Mouse (Mus musculus): ENCODE data around the gene Rplp2. TPM values are rescaled to one million over a fixed set of nuclear protein-coding genes. Genes with fewer than 3 reads are reported as not detected.

Gene Rplp2
- polyA plus RNA-seq, 1 experiment from 2014 or later: 809 TPM

GRCm38 (mm10) chr7:141482531-141483024 lies 35.4 kb downstream of the Rplp2 start:
- Histone ChIP-seq H3K27me3 (peaks cover 24% of the 10 kb centered on the region), H3K9ac (peak overlapping the region; percentile 79), H3K4me2 (peak overlapping the region; percentile 85), H3K9me3 (no peaks in the 10 kb centered on the region), H3K27ac (peak overlapping the region; percentile 77), H3K36me3 (no peaks in the 10 kb centered on the region), H3K4me1 (replicated peaks) (peaks cover 57% of the 10 kb centered on the region), H3K4me3 (peak overlapping the region; percentile 61)
- ATAC-seq (ENCODE audit: low FRiP score): no peak; the same call in 1 of the 2 replicates
- WGBS: 5% methylated on average over 11 of the region's 11 CpGs

GRCm38 (mm10) chr7:141483114-141483653 lies 36.0 kb downstream of the Rplp2 start:
- no peaks in the 10 kb centered on the region for H3K9me3 ChIP-seq
- peaks cover 18% of the 10 kb centered on the region for H3K27me3 ChIP-seq
- ATAC-seq (ENCODE audit: low FRiP score): no peak
- WGBS: 84% methylated on average over 6 of the region's 6 CpGs
- no peaks in the 10 kb centered on the region for H3K36me3 ChIP-seq
- peak overlapping the region; percentile 79; the same call in 1 of the 2 replicates for H3K9ac ChIP-seq
- peak overlapping the region; percentile 61; the same call in 1 of the 2 replicates for H3K4me3 ChIP-seq
- H3K27ac ChIP-seq: no peak overlapping the region
- peaks cover 57% of the 10 kb centered on the region for H3K4me1 ChIP-seq (replicated peaks)
- H3K4me2 ChIP-seq: peak overlapping the region; percentile 85

GRCm38 (mm10) chr7:141484186-141485120 lies 37.3 kb downstream of the Rplp2 start:
- no peak for ATAC-seq (ENCODE audit: low FRiP score)
- Histone ChIP-seq H3K9me3 (no peaks in the 10 kb centered on the region), H3K4me3 (no peak overlapping the region), H3K4me1 (replicated peaks) (peaks cover 57% of the 10 kb centered on the region), H3K36me3 (no peaks in the 10 kb centered on the region), H3K27me3 (peaks cover 18% of the 10 kb centered on the region), H3K27ac (no peak overlapping the region), H3K9ac (no peak overlapping the region), H3K4me2 (peak overlapping the region; percentile 2; the same call in 1 of the 2 replicates)
- WGBS: 72% methylated on average over 5 of the region's 5 CpGs

GRCm38 (mm10) chr7:141485186-141485585 lies 38.0 kb downstream of the Rplp2 start:
- Histone ChIP-seq H3K27ac (no peak overlapping the region), H3K4me3 (no peak overlapping the region), H3K4me1 (replicated peaks) (peaks cover 57% of the 10 kb centered on the region), H3K9ac (no peak overlapping the region; the same call in 1 of the 2 replicates), H3K36me3 (no peaks in the 10 kb centered on the region), H3K9me3 (no peaks in the 10 kb centered on the region), H3K4me2 (no peak overlapping the region), H3K27me3 (peaks cover 16% of the 10 kb centered on the region)
- 74% methylated on average over 2 of the region's 2 CpGs for WGBS
- ATAC-seq (ENCODE audit: low FRiP score): no peak

GRCm38 (mm10) chr7:141485606-141486005 lies 38.4 kb downstream of the Rplp2 start:
- 87% methylated on average over 2 of the region's 2 CpGs for WGBS

GRCm38 (mm10) chr7:141486239-141486638 lies 39.1 kb downstream of the Rplp2 start:
- Histone ChIP-seq H3K27me3 (peaks cover 15% of the 10 kb centered on the region), H3K27ac (no peak overlapping the region), H3K4me3 (no peak overlapping the region), H3K4me2 (no peak overlapping the region), H3K9me3 (no peaks in the 10 kb centered on the region), H3K36me3 (no peaks in the 10 kb centered on the region), H3K4me1 (replicated peaks) (peaks cover 48% of the 10 kb centered on the region), H3K9ac (0 out of 2 replicates have a peak overlapping the region, but pooled peaks have one; percentile 13)
- WGBS: 82% methylated on average over 1 of the region's 1 CpGs
- no peak for ATAC-seq (ENCODE audit: low FRiP score)

More at GRCm38 (mm10) chr7:141485606-141486005, 38.4 kb downstream of the Rplp2 start:
- Histone ChIP-seq H3K9ac (no peak overlapping the region; the same call in 1 of the 2 replicates), H3K4me2 (no peak overlapping the region), H3K9me3 (no peaks in the 10 kb centered on the region), H3K27ac (no peak overlapping the region), H3K4me3 (no peak overlapping the region), H3K4me1 (replicated peaks) (peaks cover 54% of the 10 kb centered on the region), H3K27me3 (peaks cover 15% of the 10 kb centered on the region), H3K36me3 (no peaks in the 10 kb centered on the region)
- ATAC-seq (ENCODE audit: low FRiP score): no peak

GRCm38 (mm10) chr7:141487141-141487540 lies 40.0 kb downstream of the Rplp2 start:
- peaks cover 15% of the 10 kb centered on the region for H3K27me3 ChIP-seq
- no peak overlapping the region for H3K4me3 ChIP-seq
- WGBS: 64% methylated on average over 7 of the region's 7 CpGs
- peaks cover 41% of the 10 kb centered on the region for H3K4me1 ChIP-seq (replicated peaks)
- peaks cover 7% of the 10 kb centered on the region for H3K36me3 ChIP-seq
- no peak overlapping the region for H3K27ac ChIP-seq
- ATAC-seq (ENCODE audit: low FRiP score): no peak
- no peaks in the 10 kb centered on the region for H3K9me3 ChIP-seq
- H3K4me2 ChIP-seq: no peak overlapping the region
- H3K9ac ChIP-seq: peak overlapping the region; percentile 44; the same call in 1 of the 2 replicates

- H3K9ac ChIP-seq: no peak overlapping the region
- H3K9me3 ChIP-seq: no peaks in the 10 kb centered on the region
- H3K4me2 ChIP-seq: no peak overlapping the region
- H3K36me3 ChIP-seq: peaks cover 43% of the 10 kb centered on the region
- no peak overlapping the region for H3K4me3 ChIP-seq
- no peak for ATAC-seq (ENCODE audit: low FRiP score)
- H3K27me3 ChIP-seq: no peaks in the 10 kb centered on the region
- 74% methylated on average over 2 of the region's 2 CpGs for WGBS
- no peak overlapping the region for H3K27ac ChIP-seq
- peaks cover 14% of the 10 kb centered on the region for H3K4me1 ChIP-seq (replicated peaks)
These were observed 44.0 kb downstream of the Rplp2 start for GRCm38 (mm10) chr7:141491151-141491550.

- ATAC-seq (ENCODE audit: low FRiP score): no peak
- H3K4me3 ChIP-seq: no peak overlapping the region
- H3K36me3 ChIP-seq: peaks cover 57% of the 10 kb centered on the region
- no peaks in the 10 kb centered on the region for H3K4me1 ChIP-seq (replicated peaks)
- 85% methylated on average over 5 of the region's 5 CpGs for WGBS
- no peaks in the 10 kb centered on the region for H3K9me3 ChIP-seq
- H3K27ac ChIP-seq: no peak overlapping the region
- no peaks in the 10 kb centered on the region for H3K27me3 ChIP-seq
- no peak overlapping the region for H3K9ac ChIP-seq
- H3K4me2 ChIP-seq: no peak overlapping the region
These were observed 45.6 kb downstream of the Rplp2 start for GRCm38 (mm10) chr7:141492738-141493137.

GRCm38 (mm10) chr7:141493729-141494128 lies 46.6 kb downstream of the Rplp2 start:
- no peak overlapping the region for H3K9ac ChIP-seq
- H3K9me3 ChIP-seq: no peaks in the 10 kb centered on the region
- no peak overlapping the region for H3K27ac ChIP-seq
- H3K36me3 ChIP-seq: peaks cover 63% of the 10 kb centered on the region
- no peak for ATAC-seq (ENCODE audit: low FRiP score)
- H3K4me3 ChIP-seq: no peak overlapping the region
- no peak overlapping the region for H3K4me2 ChIP-seq
- H3K27me3 ChIP-seq: no peaks in the 10 kb centered on the region
- WGBS: 90% methylated on average over 1 of the region's 1 CpGs
- no peaks in the 10 kb centered on the region for H3K4me1 ChIP-seq (replicated peaks)

- no peak overlapping the region for H3K4me2 ChIP-seq
- 86% methylated on average over 2 of the region's 2 CpGs for WGBS
- no peaks in the 10 kb centered on the region for H3K9me3 ChIP-seq
- no peak for ATAC-seq (ENCODE audit: low FRiP score)
- H3K36me3 ChIP-seq: peaks cover 80% of the 10 kb centered on the region
- no peaks in the 10 kb centered on the region for H3K4me1 ChIP-seq (replicated peaks)
- H3K4me3 ChIP-seq: no peak overlapping the region
- H3K27me3 ChIP-seq: no peaks in the 10 kb centered on the region
- no peak overlapping the region for H3K27ac ChIP-seq
- no peak overlapping the region for H3K9ac ChIP-seq
These were observed 48.2 kb downstream of the Rplp2 start for GRCm38 (mm10) chr7:141495379-141495778.

GRCm38 (mm10) chr7:141495940-141496339 lies 48.8 kb downstream of the Rplp2 start:
- no peak overlapping the region for H3K4me2 ChIP-seq
- H3K4me1 ChIP-seq (replicated peaks): no peaks in the 10 kb centered on the region
- 91% methylated on average over 4 of the region's 4 CpGs for WGBS
- no peaks in the 10 kb centered on the region for H3K9me3 ChIP-seq
- H3K9ac ChIP-seq: no peak overlapping the region
- no peaks in the 10 kb centered on the region for H3K27me3 ChIP-seq
- no peak overlapping the region for H3K4me3 ChIP-seq
- no peak overlapping the region for H3K27ac ChIP-seq
- H3K36me3 ChIP-seq: peaks cover 83% of the 10 kb centered on the region
- ATAC-seq (ENCODE audit: low FRiP score): no peak

Data from hindbrain, embryonic 13.5 days (tissue).